Mouse (Mus musculus) forebrain, embryonic 13.5 days (tissue): Measurements from ENCODE around the gene Fam20c. TPM values are rescaled to one million over a fixed set of nuclear protein-coding genes. Genes with fewer than 3 reads are reported as not detected.

Experiments used
- ATAC-seq: fragments of 200-750 bp; cut with Nextera tagmentation; 2 replicates; pipeline ENCODE4 v1.8.0; 2017
- H3K27ac ChIP-seq: fragments of 300-500 bp; sonication (generic); 2 replicates; pipeline ENCODE4 v1.5.1; 2015; ENCODE audit warnings: inconsistent platforms, mild to moderate bottlenecking, moderate library complexity
- H3K27me3 ChIP-seq: fragments of 300-500 bp; sonication (generic); 2 replicates; pipeline ENCODE4 v1.6.1; 2015; ENCODE audit warnings: mild to moderate bottlenecking, inconsistent platforms
- H3K36me3 ChIP-seq: fragments of 300-500 bp; sonication (generic); 2 replicates; pipeline ENCODE4 v1.6.1; 2015; ENCODE audit warnings: mild to moderate bottlenecking, inconsistent platforms; ENCODE audit not compliant: poor library complexity, severe bottlenecking
- H3K4me1 ChIP-seq: fragments of 300-500 bp; sonication (generic); 2 replicates; pipeline ENCODE4 v1.6.1; 2015; ENCODE audit warnings: inconsistent platforms
- H3K4me2 ChIP-seq: fragments of 300-500 bp; sonication (generic); 2 replicates; pipeline ENCODE4 v1.6.1; 2015; ENCODE audit warnings: inconsistent platforms, mild to moderate bottlenecking, moderate library complexity
- H3K4me3 ChIP-seq: fragments of 300-500 bp; sonication (generic); 2 replicates; pipeline ENCODE4 v1.5.1; 2015; ENCODE audit warnings: mild to moderate bottlenecking, inconsistent platforms
- H3K9ac ChIP-seq: fragments of 300-500 bp; sonication (generic); 2 replicates; pipeline ENCODE4 v1.6.1; 2015; ENCODE audit warnings: mild to moderate bottlenecking, inconsistent platforms
- H3K9me3 ChIP-seq: fragments of 300-500 bp; sonication (generic); replicated peaks from 2 replicates; pipeline ENCODE4 v1.6.1; 2016; ENCODE audit warnings: inconsistent platforms
- WGBS: fragments of 180-500 bp; shearing (Covaris S2); methylation state at CpG from one replicate; pipeline ENCODE4 v1.1.7; 2015; 5-methylcytosine and 5-hydroxymethylcytosine counted together
- polyA plus RNA-seq: library from polyadenylated mRNA; unstranded; fragments of >200 nt; fragmentation: Nextera tagmentation; extraction: Ambion mirVana; gene quantifications from 2 replicates; pipeline ENCODE4 v1.2.1, GENCODE M21; 2015

The Fam20c gene
- polyA plus RNA-seq, 1 experiment from 2014 or later, result 22.6 TPM

DNA sequence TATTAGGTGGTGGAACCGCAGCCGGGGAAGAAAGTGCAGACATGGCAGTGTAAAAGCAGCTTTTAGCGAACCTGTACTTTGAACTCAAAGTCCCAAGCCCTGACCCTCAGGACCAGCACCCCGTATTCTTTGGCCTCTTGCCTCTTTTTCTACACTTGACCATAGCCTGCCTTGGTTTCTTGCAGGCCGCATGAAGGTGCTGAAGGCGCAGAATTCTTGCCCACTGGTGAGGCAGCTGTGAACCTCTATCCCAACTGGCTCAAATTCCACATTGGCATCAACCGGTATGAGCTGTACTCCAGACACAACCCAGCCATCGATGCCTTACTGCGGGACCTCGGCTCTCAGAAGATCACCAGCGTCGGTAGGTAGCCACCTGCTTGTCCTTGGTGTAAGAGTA is 3.3 kb downstream of the Fam20c start:
- Histone ChIP-seq H3K27me3 (0 out of 2 replicates have a peak, but pooled peaks cover 8% of the 10 kb centered on the region), H3K4me2 (peak overlapping the region; percentile 88), H3K9ac (peak overlapping the region; percentile 90), H3K4me1 (peaks cover 82% of the 10 kb centered on the region), H3K9me3 (no peaks in the 10 kb centered on the region), H3K27ac (no peak overlapping the region), H3K36me3 (peaks cover 51% of the 10 kb centered on the region), H3K4me3 (peak overlapping the region; percentile 74)
- 88% methylated on average over 12 of the region's 12 CpGs for WGBS
- no peak for ATAC-seq

DNA sequence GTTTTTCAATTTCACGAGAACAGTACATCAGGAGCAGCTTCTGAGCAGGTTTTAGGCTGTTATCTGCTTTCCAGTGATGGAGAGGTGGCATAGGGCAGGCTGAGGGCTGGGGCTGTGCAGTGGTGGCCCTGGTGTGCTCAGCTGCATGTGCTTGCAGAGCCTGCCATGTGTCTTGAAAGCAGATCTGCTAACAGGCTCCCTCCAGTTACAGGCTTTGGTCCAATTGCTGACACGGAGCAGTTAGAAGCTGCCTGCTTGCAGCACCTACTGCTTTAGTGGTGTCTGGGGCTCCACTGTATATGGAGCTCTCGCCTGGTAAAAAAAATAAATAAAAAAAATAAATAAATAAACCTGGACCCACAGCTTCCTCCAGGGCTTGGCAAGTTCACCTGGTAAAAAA is 4.2 kb downstream of the Fam20c start:
- peaks cover 57% of the 10 kb centered on the region for H3K36me3 ChIP-seq
- H3K9ac ChIP-seq, result no peak overlapping the region
- no peak overlapping the region for H3K4me3 ChIP-seq
- H3K9me3 ChIP-seq, result no peaks in the 10 kb centered on the region
- WGBS, result 84% methylated on average over 3 of the region's 3 CpGs
- H3K4me1 ChIP-seq, result peaks cover 78% of the 10 kb centered on the region
- 0 out of 2 replicates have a peak, but pooled peaks cover 8% of the 10 kb centered on the region for H3K27me3 ChIP-seq
- ATAC-seq, result no peak
- peak overlapping the region; percentile 88; the same call in 1 of the 2 replicates for H3K4me2 ChIP-seq
- H3K27ac ChIP-seq, result no peak overlapping the region

- ATAC-seq, result peak; percentile 33; the same call in 1 of the 2 replicates
- H3K36me3 ChIP-seq, result peaks cover 76% of the 10 kb centered on the region
- H3K27me3 ChIP-seq, result 0 out of 2 replicates have a peak, but pooled peaks cover 4% of the 10 kb centered on the region
- no peaks in the 10 kb centered on the region for H3K9me3 ChIP-seq
- H3K4me2 ChIP-seq, result 0 out of 2 replicates have a peak overlapping the region, but pooled peaks have one; percentile 5
- H3K9ac ChIP-seq, result peak overlapping the region; percentile 30; the same call in 1 of the 2 replicates
- 19% methylated on average over 5 of the region's 5 CpGs for WGBS
- H3K27ac ChIP-seq, result peak overlapping the region; percentile 63; the same call in 1 of the 2 replicates
- peaks cover 51% of the 10 kb centered on the region for H3K4me1 ChIP-seq
- no peak overlapping the region for H3K4me3 ChIP-seq
Observed at GRCm38 (mm10) chr5:138761836-138762334, 7.6 kb downstream of the Fam20c start.

GRCm38 (mm10) chr5:138762361-138762760 is 8.0 kb downstream of the Fam20c start:
- H3K4me2 ChIP-seq, result no peak overlapping the region
- no peak for ATAC-seq
- peaks cover 80% of the 10 kb centered on the region for H3K36me3 ChIP-seq
- 0 out of 2 replicates have a peak, but pooled peaks cover 4% of the 10 kb centered on the region for H3K27me3 ChIP-seq
- H3K4me1 ChIP-seq, result peaks cover 47% of the 10 kb centered on the region
- H3K27ac ChIP-seq, result peak overlapping the region; percentile 63; the same call in 1 of the 2 replicates
- peak overlapping the region; percentile 30; the same call in 1 of the 2 replicates for H3K9ac ChIP-seq
- H3K9me3 ChIP-seq, result no peaks in the 10 kb centered on the region
- WGBS, result 76% methylated on average over 4 of the region's 4 CpGs
- H3K4me3 ChIP-seq, result no peak overlapping the region

GRCm38 (mm10) chr5:138764601-138765000 is 10.3 kb downstream of the Fam20c start:
- Histone ChIP-seq H3K9me3 (no peaks in the 10 kb centered on the region), H3K4me2 (no peak overlapping the region), H3K27me3 (no peaks in the 10 kb centered on the region), H3K36me3 (peaks cover 81% of the 10 kb centered on the region), H3K4me3 (no peak overlapping the region), H3K9ac (no peak overlapping the region), H3K27ac (no peak overlapping the region), H3K4me1 (peaks cover 24% of the 10 kb centered on the region)
- no peak for ATAC-seq
- 85% methylated on average over 8 of the region's 8 CpGs for WGBS

DNA sequence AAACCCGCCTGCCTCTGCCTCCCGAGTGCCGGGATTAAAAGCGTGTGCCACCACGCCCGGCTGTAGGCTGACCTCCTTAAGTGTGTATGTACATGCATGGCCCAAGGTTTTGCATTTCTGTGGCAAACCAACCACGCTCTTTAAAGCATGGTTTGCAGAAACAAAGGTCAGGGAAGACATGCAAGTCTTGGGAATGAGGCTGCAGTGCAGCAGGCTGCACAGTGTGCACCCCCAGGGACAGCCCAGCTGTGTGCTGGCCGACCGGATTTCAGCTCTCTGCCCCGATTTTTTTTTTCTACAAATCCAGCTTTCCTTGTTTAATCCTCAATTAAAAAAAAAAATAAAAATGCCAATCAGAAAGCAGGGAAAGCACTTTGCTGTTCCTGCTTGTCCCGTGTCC is 13.3 kb downstream of the Fam20c start:
- no peaks in the 10 kb centered on the region for H3K27me3 ChIP-seq
- no peak overlapping the region for H3K4me2 ChIP-seq
- peaks cover 64% of the 10 kb centered on the region for H3K36me3 ChIP-seq
- no peak overlapping the region for H3K9ac ChIP-seq
- ATAC-seq, result no peak
- no peaks in the 10 kb centered on the region for H3K4me1 ChIP-seq
- no peak overlapping the region for H3K27ac ChIP-seq
- no peak overlapping the region for H3K4me3 ChIP-seq
- no peaks in the 10 kb centered on the region for H3K9me3 ChIP-seq
- 91% methylated on average over 11 of the region's 11 CpGs for WGBS

DNA sequence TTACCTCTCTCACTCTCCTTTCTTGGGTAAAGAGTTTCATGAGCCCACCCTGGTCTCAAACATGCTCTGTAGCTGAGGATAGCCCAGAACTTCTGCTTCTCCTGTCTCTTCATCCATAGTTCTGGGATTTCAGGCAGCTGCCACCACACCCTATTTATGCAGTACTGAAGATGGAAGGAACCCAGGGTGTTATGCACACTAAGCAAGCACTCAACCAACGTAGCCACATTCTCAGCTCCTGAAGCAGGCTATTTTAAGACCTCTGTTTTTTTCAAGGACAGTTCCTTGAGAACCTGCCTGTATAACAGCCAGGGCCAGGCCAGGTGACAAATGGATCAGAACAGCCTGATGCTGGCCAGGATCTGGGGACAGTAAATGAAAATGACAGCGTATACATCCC is 14.4 kb downstream of the Fam20c start:
- peaks cover 67% of the 10 kb centered on the region for H3K36me3 ChIP-seq

GRCm38 (mm10) chr5:138769126-138769525 is 14.8 kb downstream of the Fam20c start:
- no peak for ATAC-seq
- no peaks in the 10 kb centered on the region for H3K4me1 ChIP-seq
- no peak overlapping the region for H3K4me2 ChIP-seq
- peaks cover 64% of the 10 kb centered on the region for H3K36me3 ChIP-seq
- H3K4me3 ChIP-seq, result no peak overlapping the region
- H3K27ac ChIP-seq, result no peak overlapping the region
- WGBS, result 87% methylated on average over 5 of the region's 5 CpGs
- H3K9me3 ChIP-seq, result no peaks in the 10 kb centered on the region
- H3K9ac ChIP-seq, result no peak overlapping the region
- H3K27me3 ChIP-seq, result no peaks in the 10 kb centered on the region

More for the DNA sequence above, 14.4 kb downstream of the Fam20c start:
- no peak overlapping the region for H3K4me3 ChIP-seq
- no peaks in the 10 kb centered on the region for H3K9me3 ChIP-seq
- no peaks in the 10 kb centered on the region for H3K27me3 ChIP-seq
- ATAC-seq, result no peak
- H3K4me2 ChIP-seq, result no peak overlapping the region
- no peak overlapping the region for H3K9ac ChIP-seq
- no peaks in the 10 kb centered on the region for H3K4me1 ChIP-seq
- 92% methylated on average over 2 of the region's 2 CpGs for WGBS
- H3K27ac ChIP-seq, result no peak overlapping the region

DNA sequence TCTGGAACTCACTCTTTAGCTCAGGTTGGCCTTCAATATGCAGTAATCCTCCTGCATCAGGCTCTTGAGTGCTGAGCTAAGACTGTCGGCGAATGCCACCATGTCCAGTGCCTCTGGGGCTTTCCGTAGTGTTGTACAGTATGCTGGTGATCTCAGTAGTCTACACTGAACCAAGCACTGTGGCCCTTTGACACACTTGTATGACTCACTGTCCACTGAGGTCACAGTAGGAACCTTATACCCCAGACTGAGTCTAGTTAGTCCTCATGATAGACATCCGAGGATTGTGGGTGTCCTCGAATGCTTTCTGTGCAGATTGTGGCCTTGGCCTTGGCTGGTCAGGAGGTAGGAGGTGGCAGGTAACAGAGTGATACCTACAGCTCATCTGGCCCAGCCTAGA is 20.8 kb downstream of the Fam20c start:
- no peak for ATAC-seq
- H3K27me3 ChIP-seq, result no peaks in the 10 kb centered on the region
- H3K9me3 ChIP-seq, result no peaks in the 10 kb centered on the region
- no peak overlapping the region for H3K4me3 ChIP-seq
- peaks cover 13% of the 10 kb centered on the region for H3K4me1 ChIP-seq
- no peak overlapping the region for H3K4me2 ChIP-seq
- H3K9ac ChIP-seq, result no peak overlapping the region
- H3K36me3 ChIP-seq, result peaks cover 29% of the 10 kb centered on the region
- no peak overlapping the region for H3K27ac ChIP-seq
- 93% methylated on average over 5 of the region's 5 CpGs for WGBS

DNA sequence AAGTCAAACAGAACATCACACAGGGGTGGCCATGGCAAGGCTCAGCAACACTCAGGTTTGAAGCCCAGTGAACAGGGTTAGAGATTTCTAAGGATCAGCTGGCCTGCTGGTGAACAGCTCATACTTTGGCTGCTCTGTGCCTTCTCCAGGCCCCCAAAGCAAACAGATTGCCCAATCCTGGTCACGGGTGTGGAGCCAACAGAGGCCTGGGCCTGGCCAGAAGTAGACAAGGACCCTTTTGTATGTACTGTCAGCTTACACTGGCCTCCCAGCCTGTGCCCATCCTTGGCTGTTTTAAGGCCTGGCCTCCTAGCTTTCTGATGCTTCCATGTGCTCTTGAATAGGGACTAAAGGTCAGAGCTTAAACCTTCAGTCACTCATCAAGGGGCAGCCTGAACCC is 22.0 kb downstream of the Fam20c start:
- no peak overlapping the region for H3K9ac ChIP-seq
- H3K4me3 ChIP-seq, result no peak overlapping the region
- ATAC-seq, result no peak
- no peak overlapping the region for H3K4me2 ChIP-seq
- H3K27me3 ChIP-seq, result no peaks in the 10 kb centered on the region
- H3K27ac ChIP-seq, result no peak overlapping the region
- no peaks in the 10 kb centered on the region for H3K9me3 ChIP-seq
- 92% methylated on average over 1 of the region's 1 CpGs for WGBS
- peaks cover 33% of the 10 kb centered on the region for H3K36me3 ChIP-seq
- peaks cover 13% of the 10 kb centered on the region for H3K4me1 ChIP-seq

- Histone ChIP-seq H3K4me3 (no peak overlapping the region), H3K27ac (peak overlapping the region; percentile 78), H3K4me2 (no peak overlapping the region), H3K4me1 (peaks cover 13% of the 10 kb centered on the region), H3K9me3 (no peaks in the 10 kb centered on the region), H3K36me3 (peaks cover 25% of the 10 kb centered on the region), H3K27me3 (no peaks in the 10 kb centered on the region), H3K9ac (no peak overlapping the region)
- 45% methylated on average over 9 of the region's 9 CpGs for WGBS
- peak; percentile 81 for ATAC-seq
Observed at GRCm38 (mm10) chr5:138778731-138779463, 24.6 kb downstream of the Fam20c start.

DNA sequence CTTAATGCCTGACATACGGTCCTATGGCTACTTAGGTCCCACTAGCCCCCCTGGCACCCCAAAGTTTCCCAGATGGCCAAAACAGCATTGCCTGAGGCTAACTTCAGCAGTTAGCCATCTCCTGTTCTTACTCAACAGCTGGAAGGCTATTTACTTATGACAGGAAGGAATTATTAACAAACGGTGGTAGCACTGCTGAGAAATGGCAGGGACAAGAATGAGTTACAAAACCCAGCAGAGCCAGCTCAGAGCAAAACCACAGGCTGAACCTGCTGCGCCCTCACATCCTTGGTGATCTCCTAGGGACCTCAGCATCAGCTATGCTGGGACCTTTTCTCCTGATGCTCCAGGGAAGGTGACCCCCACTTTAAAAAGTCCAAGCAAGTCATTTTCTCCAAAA is 25.3 kb downstream of the Fam20c start:
- H3K9ac ChIP-seq, result no peak overlapping the region
- ATAC-seq, result no peak
- peak overlapping the region; percentile 78; the same call in 1 of the 2 replicates for H3K27ac ChIP-seq
- H3K36me3 ChIP-seq, result peaks cover 26% of the 10 kb centered on the region
- H3K27me3 ChIP-seq, result no peaks in the 10 kb centered on the region
- no peak overlapping the region for H3K4me3 ChIP-seq
- WGBS, result 78% methylated on average over 3 of the region's 3 CpGs
- no peaks in the 10 kb centered on the region for H3K9me3 ChIP-seq
- no peak overlapping the region for H3K4me2 ChIP-seq
- peaks cover 13% of the 10 kb centered on the region for H3K4me1 ChIP-seq
